Mouse (Mus musculus) MEL (cell line): ENCODE results near the gene Rnf215. TPM values are rescaled to one million over a fixed set of nuclear protein-coding genes. Genes with fewer than 3 reads are reported as not detected.

ENCODE experiments used
- DNase-seq: peaks from one replicate; pipeline ENCODE4 v3.0.0; 2011; ENCODE audit warnings: low read depth, low spot score
- H3K27ac ChIP-seq: 2 replicates; pipeline ENCODE4 v1.5.1; 2012; ENCODE audit warnings: low read depth, mild to moderate bottlenecking, control low read depth, low read length, moderate library complexity; ENCODE audit not compliant: control insufficient read depth
- H3K27me3 ChIP-seq, 2 experiments: fragments of 150-350 bp in 1 of 2; sonication (generic) in 1 of 2; 2 replicates each; pipeline ENCODE4 v1.6.1; 2012; ENCODE audit warnings: low read length in 2 of 2, mild to moderate bottlenecking in 2 of 2, improper control_type of control experiment in 1 of 2, moderate library complexity in 1 of 2; ENCODE audit not compliant: insufficient read depth in 2 of 2, control insufficient read depth in 1 of 2
- H3K36me3 ChIP-seq, 2 experiments: 2 replicates each; pipeline ENCODE4 v1.6.1; 2012 to 2014; ENCODE audit warnings: low read length in 2 of 2, improper control_type of control experiment in 1 of 2, inconsistent platforms in 1 of 2, mild to moderate bottlenecking in 1 of 2; ENCODE audit not compliant: insufficient read depth in 2 of 2, control insufficient read depth in 1 of 2
- H3K4me1 ChIP-seq, 2 experiments: fragments of 150-350 bp in 1 of 2; sonication (generic) in 1 of 2; 2 replicates each; pipeline ENCODE4 v1.6.1; 2012; ENCODE audit warnings: low read length in 2 of 2, improper control_type of control experiment in 1 of 2, mild to moderate bottlenecking in 1 of 2; ENCODE audit not compliant: insufficient read depth in 2 of 2, control insufficient read depth in 1 of 2
- H3K4me3 ChIP-seq, 2 experiments: fragments of 150-350 bp in 1 of 2; sonication (generic) in 1 of 2; 2 replicates each; pipeline ENCODE4 v1.5.1; 2012; ENCODE audit warnings: low read depth in 2 of 2, low read length in 2 of 2, mild to moderate bottlenecking in 2 of 2, moderate library complexity in 2 of 2, control low read depth in 1 of 2, improper control_type of control experiment in 1 of 2; ENCODE audit not compliant: control insufficient read depth in 1 of 2, insufficient read depth in 1 of 2
- H3K79me2 ChIP-seq: 2 replicates; pipeline ENCODE4 v1.6.1; 2012; ENCODE audit warnings: mild to moderate bottlenecking, low read length, moderate library complexity; ENCODE audit not compliant: control insufficient read depth, poor library complexity, insufficient read depth
- H3K9ac ChIP-seq: 2 replicates; pipeline ENCODE4 v1.6.1; 2012; ENCODE audit warnings: low read depth, mild to moderate bottlenecking, control low read depth, low read length, moderate library complexity; ENCODE audit not compliant: control insufficient read depth, poor library complexity, severe bottlenecking
- H3K9me3 ChIP-seq: fragments of 150-350 bp; sonication (generic); replicated peaks from 2 replicates; pipeline ENCODE4 v1.6.1; 2012; ENCODE audit warnings: mild to moderate bottlenecking, low read length, improper control_type of control experiment, moderate library complexity; ENCODE audit not compliant: insufficient read depth
- BHLHE40 ChIP-seq: IDR thresholded peaks from 2 replicates; pipeline ENCODE4 v1.6.1; 2012; ENCODE audit warnings: low read depth, mild to moderate bottlenecking, inconsistent platforms, low read length, improper control_type of control experiment, borderline replicate concordance
- E2F4 ChIP-seq: IDR thresholded peaks from 2 replicates; pipeline ENCODE4 v1.6.1; 2011; ENCODE audit warnings: low read depth, low read length, improper control_type of control experiment, borderline replicate concordance
- ELF1 ChIP-seq: IDR thresholded peaks from 2 replicates; pipeline ENCODE4 v1.6.1; 2014; ENCODE audit warnings: low read depth, mild to moderate bottlenecking, inconsistent platforms, low read length, improper control_type of control experiment, moderate library complexity
- EP300 ChIP-seq, 2 experiments: IDR thresholded peaks; 2 replicates each; pipeline ENCODE4 v1.6.1; 2011; ENCODE audit warnings: improper control_type of control experiment in 2 of 2, low read length in 2 of 2, low read depth in 1 of 2, mild to moderate bottlenecking in 1 of 2
- ETS1 ChIP-seq: IDR thresholded peaks from 2 replicates; pipeline ENCODE4 v1.6.1; 2012; ENCODE audit warnings: low read depth, mild to moderate bottlenecking, inconsistent platforms, low read length, improper control_type of control experiment, moderate library complexity
- GABPA ChIP-seq: IDR thresholded peaks from 2 replicates; pipeline ENCODE4 v1.6.1; 2012; ENCODE audit warnings: low read depth, mild to moderate bottlenecking, inconsistent platforms, low read length, improper control_type of control experiment, moderate library complexity
- GATA1 ChIP-seq: IDR thresholded peaks from 2 replicates; pipeline ENCODE4 v1.6.1; 2011; ENCODE audit warnings: low read depth, low read length, improper control_type of control experiment
- HCFC1 ChIP-seq: IDR thresholded peaks from 2 replicates; pipeline ENCODE4 v1.6.1; 2012; ENCODE audit warnings: low read depth, mild to moderate bottlenecking, inconsistent platforms, low read length, improper control_type of control experiment, moderate library complexity
- MAFK ChIP-seq: IDR thresholded peaks from 2 replicates; pipeline ENCODE4 v1.6.1; 2011; ENCODE audit warnings: low read depth, mild to moderate bottlenecking, low read length, improper control_type of control experiment, borderline replicate concordance
- MAX ChIP-seq: IDR thresholded peaks from 2 replicates; pipeline ENCODE4 v1.6.1; 2011; ENCODE audit warnings: low read length, improper control_type of control experiment
- MAZ ChIP-seq: IDR thresholded peaks from 2 replicates; pipeline ENCODE4 v1.6.1; 2012; ENCODE audit warnings: low read depth, mild to moderate bottlenecking, inconsistent platforms, low read length, improper control_type of control experiment
- MEF2A ChIP-seq: IDR thresholded peaks from 2 replicates; pipeline ENCODE4 v1.6.1; 2014; ENCODE audit warnings: low read depth, mild to moderate bottlenecking, inconsistent platforms, low read length, improper control_type of control experiment; ENCODE audit not compliant: poor library complexity, insufficient replicate concordance, severe bottlenecking; ENCODE audit errors: extremely low read depth
- MXI1 ChIP-seq: IDR thresholded peaks from 2 replicates; pipeline ENCODE4 v1.6.1; 2011; ENCODE audit warnings: mild to moderate bottlenecking, low read depth, low read length, improper control_type of control experiment
- MYC ChIP-seq: IDR thresholded peaks from 2 replicates; pipeline ENCODE4 v1.6.1; 2011; ENCODE audit warnings: low read depth, mild to moderate bottlenecking, low read length, improper control_type of control experiment, moderate library complexity
- NELFE ChIP-seq: IDR thresholded peaks from 2 replicates; pipeline ENCODE4 v1.6.1; 2011; ENCODE audit warnings: low read depth, low read length, improper control_type of control experiment
- POLR2A ChIP-seq, 2 experiments: IDR thresholded peaks; 2 replicates each; pipeline ENCODE4 v1.6.1; 2011 to 2012; ENCODE audit warnings: low read length in 2 of 2, mild to moderate bottlenecking in 2 of 2, control low read depth in 1 of 2, improper control_type of control experiment in 1 of 2, low read depth in 1 of 2, moderate library complexity in 1 of 2; ENCODE audit not compliant: control insufficient read depth in 1 of 2, insufficient read depth in 1 of 2, poor library complexity in 1 of 2
- POLR2AphosphoS2 ChIP-seq: IDR thresholded peaks from 2 replicates; pipeline ENCODE4 v1.6.1; 2011; ENCODE audit warnings: low read length, improper control_type of control experiment
- POLR2AphosphoS5 ChIP-seq: IDR thresholded peaks from 2 replicates; pipeline ENCODE4 v1.6.1; 2012; ENCODE audit warnings: low read depth, borderline replicate concordance, mild to moderate bottlenecking, inconsistent platforms, low read length, moderate library complexity, mixed read lengths
- RAD21 ChIP-seq: IDR thresholded peaks from 2 replicates; pipeline ENCODE4 v1.6.1; 2011; ENCODE audit warnings: mild to moderate bottlenecking, low read depth, low read length, improper control_type of control experiment
- RCOR1 ChIP-seq: IDR thresholded peaks from 2 replicates; pipeline ENCODE4 v1.6.1; 2012; ENCODE audit warnings: low read depth, mild to moderate bottlenecking, inconsistent platforms, low read length, improper control_type of control experiment
- SIN3A ChIP-seq: IDR thresholded peaks from 2 replicates; pipeline ENCODE4 v1.6.1; 2012; ENCODE audit warnings: low read length, improper control_type of control experiment, inconsistent platforms
- TBP ChIP-seq: IDR thresholded peaks from 2 replicates; pipeline ENCODE4 v1.8.0; 2011; ENCODE audit warnings: low read depth, low read length, improper control_type of control experiment
- TCF12 ChIP-seq: IDR thresholded peaks from 2 replicates; pipeline ENCODE4 v1.6.1; 2014; ENCODE audit warnings: low read depth, mild to moderate bottlenecking, inconsistent platforms, low read length, improper control_type of control experiment, moderate library complexity
- UBTF ChIP-seq: IDR thresholded peaks from 2 replicates; pipeline ENCODE4 v1.6.1; 2012; ENCODE audit warnings: low read depth, mild to moderate bottlenecking, inconsistent platforms, low read length, improper control_type of control experiment, moderate library complexity, borderline replicate concordance; ENCODE audit not compliant: insufficient read depth
- USF1 ChIP-seq: IDR thresholded peaks from 2 replicates; pipeline ENCODE4 v1.6.1; 2014; ENCODE audit warnings: low read depth, mild to moderate bottlenecking, inconsistent platforms, low read length, improper control_type of control experiment, moderate library complexity
- USF2 ChIP-seq, 2 experiments: IDR thresholded peaks; 2 replicates each; pipeline ENCODE4 v1.6.1; 2011 to 2012; ENCODE audit warnings: improper control_type of control experiment in 2 of 2, low read length in 2 of 2, borderline replicate concordance in 1 of 2, inconsistent platforms in 1 of 2, low read depth in 1 of 2, mild to moderate bottlenecking in 1 of 2; ENCODE audit not compliant: insufficient read depth in 1 of 2
- ZKSCAN1 ChIP-seq: IDR thresholded peaks from 2 replicates; pipeline ENCODE4 v1.6.1; 2012; ENCODE audit warnings: low read depth, mild to moderate bottlenecking, inconsistent platforms, low read length, improper control_type of control experiment, moderate library complexity
- ZNF384 ChIP-seq: IDR thresholded peaks from 2 replicates; pipeline ENCODE4 v1.6.1; 2012; ENCODE audit warnings: low read depth, mild to moderate bottlenecking, inconsistent platforms, low read length, improper control_type of control experiment
- polyA plus RNA-seq, 2 experiments: library from polyadenylated mRNA; stranded (reverse) in 1 of 2; unstranded in 1 of 2; fragments of >175 nt in 1 of 2; fragments of >200 nt in 1 of 2; gene quantifications; 2 replicates each; pipeline versions ENCODE4 v1.2.1 to v1.2.4; 2012; ENCODE audit warnings: low replicate concordance in 2 of 2, low read depth in 1 of 2; ENCODE audit not compliant: insufficient read length in 2 of 2, insufficient read depth in 1 of 2, missing spikeins in 1 of 2
- total RNA-seq: library from RNA; depleted of rRNA; stranded (reverse); fragments of 300-350 nt; gene quantifications from 2 replicates; pipeline ENCODE4 v1.2.3, GENCODE M21; 2012

The Rnf215 gene
- total and polyA plus RNA-seq, 3 experiments, result 11.3 to 13.2 TPM; not detected in 1

DNA sequence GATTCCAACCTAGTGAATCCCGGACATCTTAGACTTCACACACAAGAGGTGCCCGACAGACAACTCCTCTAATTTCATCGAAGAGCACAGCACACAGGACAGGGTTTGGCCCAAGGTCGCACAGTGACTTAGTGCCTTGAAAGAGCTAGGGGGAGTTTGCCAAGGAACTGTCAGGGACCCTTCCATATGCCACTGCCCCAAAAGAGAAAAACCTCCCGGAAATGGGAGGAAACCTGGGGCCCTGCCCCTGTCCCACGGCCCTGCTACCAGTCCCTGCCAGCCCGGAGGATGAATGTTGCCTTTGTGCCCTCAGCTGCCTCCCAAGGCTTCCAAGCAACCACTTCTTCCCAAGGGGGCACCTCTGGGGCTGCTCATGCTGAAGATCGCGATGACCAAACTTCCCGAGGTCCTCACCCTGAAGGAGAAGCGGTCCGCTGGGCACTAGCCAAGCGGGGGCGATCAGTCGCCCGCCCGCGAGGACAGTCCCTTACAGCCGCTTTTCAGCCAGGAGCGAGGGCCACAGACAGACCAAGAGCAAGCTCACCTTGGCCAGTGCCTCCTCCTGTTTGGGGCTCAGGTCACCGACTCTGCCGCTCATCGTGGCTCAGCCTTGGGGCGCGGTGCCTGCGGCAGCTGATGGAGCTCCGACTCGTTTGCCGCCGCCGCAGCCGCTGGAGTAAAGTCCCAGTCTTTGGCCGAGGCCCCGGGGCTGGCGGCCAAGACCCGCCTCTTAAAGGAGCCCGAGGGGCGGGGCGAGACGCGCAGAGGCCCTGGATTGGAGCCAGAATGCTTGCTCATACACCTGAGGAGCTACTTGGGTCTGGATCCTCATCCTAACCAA, 16.7 kb upstream of the Rnf215 start:
- Histone ChIP-seq H3K27me3 (no peaks in the 10 kb centered on the region), H3K9ac (peak overlapping the region; percentile 61), H3K36me3 (peaks cover 0 to 44% of the 10 kb centered on the region in 2 experiments; a peak in 2 of 4 replicates), H3K9me3 (no peaks in the 10 kb centered on the region), H3K79me2 (no peaks in the 10 kb centered on the region), H3K4me1 (peaks cover 34 to 70% of the 10 kb centered on the region in 2 experiments), H3K4me3 (peak overlapping the region; percentile 52 to 83), H3K27ac (peak overlapping the region; percentile 19)
- TF ChIP-seq ZNF384 (no peak), HCFC1 (peak; percentile 45; the same call in 1 of the 2 replicates), POLR2AphosphoS5 (no peak), UBTF (peak; percentile 90; the same call in 1 of the 2 replicates), ETS1 (peak; percentile 69), SIN3A (peak; percentile 30; the same call in 1 of the 2 replicates), BHLHE40 (peak; percentile 15; the same call in 1 of the 2 replicates), NELFE (peak; percentile 59), MAX (peak; percentile 52; the same call in 1 of the 2 replicates), POLR2AphosphoS2 (peak; percentile 46; the same call in 1 of the 2 replicates), MAZ (no peak; the same call in 1 of the 2 replicates), RAD21 (no peak), EP300 (IDR thresholded peaks at IDR 0.05; ENCODE audit: low read depth in 1 of 2, low read length in 2 of 2) (peak in 1 of 2 experiments; percentile 1; a peak in 3 of 4 replicates), MAFK (no peak), ELF1 (peak; percentile 18; the same call in 1 of the 2 replicates), E2F4 (no peak), USF1 (no peak), MEF2A (no peak), MYC (no peak), GATA1 (no peak), TCF12 (peak; percentile 46; the same call in 1 of the 2 replicates), RCOR1 (no peak; the same call in 1 of the 2 replicates), ZKSCAN1 (no peak), USF2 (IDR thresholded peaks at IDR 0.05; ENCODE audit: borderline replicate concordance in 1 of 2, insufficient read depth in 1 of 2, low read depth in 1 of 2, low read length in 2 of 2) (no peak), TBP (0 out of 2 replicates have a peak, but pooled peaks have one; percentile 37), POLR2A (IDR thresholded peaks at IDR 0.05; ENCODE audit: control insufficient read depth in 1 of 2, insufficient read depth in 1 of 2, low read depth in 1 of 2, low read length in 2 of 2, poor library complexity in 1 of 2) (peak; percentile 48 to 58; a peak in 2 of 4 replicates), GABPA (no peak), MXI1 (peak; percentile 49; the same call in 1 of the 2 replicates)
- DNase-seq, result peak; percentile 82
